Mouse (Mus musculus): ENCODE data around the gene Gimap4. TPM values are rescaled to one million over a fixed set of nuclear protein-coding genes. Genes with fewer than 3 reads are reported as not detected.
"Not testable (repeated sequence)": the region's sequence is repeated elsewhere in the genome, so short reads cannot be mapped to it uniquely, and the experiment has no call there.

The Gimap4 gene
- total RNA-seq, 1 experiment = 0.67 TPM

- Histone ChIP-seq H3K36me3 (ENCODE audit: control insufficient read depth, insufficient read depth, low read length, poor library complexity, severe bottlenecking) (no peaks in the 10 kb centered on the region), H3K4me3 (ENCODE audit: insufficient read depth in 1 of 2, low read depth in 1 of 2, low read length in 2 of 2, poor library complexity in 1 of 2, severe bottlenecking in 1 of 2) (no peak overlapping the region), H3K27ac (ENCODE audit: insufficient read depth, low read depth, low read length, poor library complexity, severe bottlenecking) (no peak overlapping the region), H3K9me3 (ENCODE audit: control insufficient read depth, insufficient read depth, low read depth, low read length) (no peaks in the 10 kb centered on the region), H3K4me1 (ENCODE audit: control insufficient read depth in 2 of 2, insufficient read depth in 2 of 2, low read length in 2 of 2, poor library complexity in 1 of 2) (peaks cover 4 to 8% of the 10 kb centered on the region in 2 experiments), H3K9ac (ENCODE audit: insufficient read depth, low read depth, low read length, poor library complexity, severe bottlenecking) (no peak overlapping the region)
- DNase-seq (ENCODE audit: low read depth, low spot score) = no peak
- in situ Hi-C loops (cut with MboI; ENCODE audit: low sequenced_read_pairs in 2 of 2, unreplicated experiment in 2 of 2) = no loop called here
- TF ChIP-seq CHD2 (IDR thresholded peaks at IDR 0.05; ENCODE audit: low read depth, low read length) = no peak
- no peak for TF ChIP-seq MAFK (IDR thresholded peaks at IDR 0.05; ENCODE audit: insufficient read depth, low read depth, low read length)
- no peak for TF ChIP-seq ZC3H11A (IDR thresholded peaks at IDR 0.05; ENCODE audit: borderline replicate concordance, low read depth, low read length)
- TF ChIP-seq ZNF384 (IDR thresholded peaks at IDR 0.05; ENCODE audit: low read depth, low read length) = no peak
- no peak for TF ChIP-seq HCFC1 (IDR thresholded peaks at IDR 0.05; ENCODE audit: borderline replicate concordance, insufficient read depth, low read length)
These were observed 2.8 kb upstream of the Gimap4 start for GRCm38 (mm10) chr6:48681472-48682090.

GRCm38 (mm10) chr6:48682271-48682670 lies 2.1 kb upstream of the Gimap4 start:
- Histone ChIP-seq H3K9me3 (ENCODE audit: control insufficient read depth, insufficient read depth, low read depth, low read length) (no peaks in the 10 kb centered on the region), H3K27ac (ENCODE audit: insufficient read depth, low read depth, low read length, poor library complexity, severe bottlenecking) (no peak overlapping the region), H3K4me3 (ENCODE audit: insufficient read depth in 1 of 2, low read depth in 1 of 2, low read length in 2 of 2, poor library complexity in 1 of 2, severe bottlenecking in 1 of 2) (no peak overlapping the region), H3K9ac (ENCODE audit: insufficient read depth, low read depth, low read length, poor library complexity, severe bottlenecking) (no peak overlapping the region), H3K36me3 (ENCODE audit: control insufficient read depth, insufficient read depth, low read length, poor library complexity, severe bottlenecking) (no peaks in the 10 kb centered on the region), H3K4me1 (ENCODE audit: control insufficient read depth in 2 of 2, insufficient read depth in 2 of 2, low read length in 2 of 2, poor library complexity in 1 of 2) (peaks cover under 1 to 4% of the 10 kb centered on the region in 2 experiments; a peak in 3 of 4 replicates)
- in situ Hi-C loops (cut with MboI; ENCODE audit: low sequenced_read_pairs in 2 of 2, unreplicated experiment in 2 of 2) = no loop called here
- TF ChIP-seq ZC3H11A (IDR thresholded peaks at IDR 0.05; ENCODE audit: borderline replicate concordance, low read depth, low read length) (no peak), MAFK (IDR thresholded peaks at IDR 0.05; ENCODE audit: insufficient read depth, low read depth, low read length) (no peak), ZNF384 (IDR thresholded peaks at IDR 0.05; ENCODE audit: low read depth, low read length) (no peak)
- no peak for DNase-seq (ENCODE audit: low read depth, low spot score)

GRCm38 (mm10) chr6:48683263-48683821 lies 1.0 kb upstream of the Gimap4 start:
- H3K4me1 ChIP-seq (ENCODE audit: control insufficient read depth in 2 of 2, insufficient read depth in 2 of 2, low read length in 2 of 2, poor library complexity in 1 of 2); H3K9ac ChIP-seq (ENCODE audit: insufficient read depth, low read depth, low read length, poor library complexity, severe bottlenecking); H3K36me3 ChIP-seq (ENCODE audit: control insufficient read depth, insufficient read depth, low read length, poor library complexity, severe bottlenecking); in situ Hi-C loops (cut with MboI; ENCODE audit: low sequenced_read_pairs in 2 of 2, unreplicated experiment in 2 of 2); H3K4me3 ChIP-seq (ENCODE audit: insufficient read depth in 1 of 2, low read depth in 1 of 2, low read length in 2 of 2, poor library complexity in 1 of 2, severe bottlenecking in 1 of 2); H3K9me3 ChIP-seq (ENCODE audit: control insufficient read depth, insufficient read depth, low read depth, low read length); DNase-seq (ENCODE audit: low read depth, low spot score); H3K27ac ChIP-seq (ENCODE audit: insufficient read depth, low read depth, low read length, poor library complexity, severe bottlenecking): not testable (repeated sequence)

- DNase-seq (ENCODE audit: low read depth, low spot score) = no peak
- no peak overlapping the region for H3K4me3 ChIP-seq (ENCODE audit: insufficient read depth in 1 of 2, low read depth in 1 of 2, low read length in 2 of 2, poor library complexity in 1 of 2, severe bottlenecking in 1 of 2)
- TF ChIP-seq ZNF384 (IDR thresholded peaks at IDR 0.05; ENCODE audit: low read depth, low read length) = no peak
- no peak for TF ChIP-seq MAFK (IDR thresholded peaks at IDR 0.05; ENCODE audit: insufficient read depth, low read depth, low read length)
- TF ChIP-seq HCFC1 (IDR thresholded peaks at IDR 0.05; ENCODE audit: borderline replicate concordance, insufficient read depth, low read length) = no peak
- no peak for TF ChIP-seq CHD2 (IDR thresholded peaks at IDR 0.05; ENCODE audit: low read depth, low read length)
- no peak for TF ChIP-seq ZC3H11A (IDR thresholded peaks at IDR 0.05; ENCODE audit: borderline replicate concordance, low read depth, low read length)
- H3K36me3 ChIP-seq (ENCODE audit: control insufficient read depth, insufficient read depth, low read length, poor library complexity, severe bottlenecking) = no peaks in the 10 kb centered on the region
- H3K4me1 ChIP-seq (ENCODE audit: control insufficient read depth in 2 of 2, insufficient read depth in 2 of 2, low read length in 2 of 2, poor library complexity in 1 of 2) = no peaks in the 10 kb centered on the region
- no peaks in the 10 kb centered on the region for H3K9me3 ChIP-seq (ENCODE audit: control insufficient read depth, insufficient read depth, low read depth, low read length)
- no peak overlapping the region for H3K27ac ChIP-seq (ENCODE audit: insufficient read depth, low read depth, low read length, poor library complexity, severe bottlenecking)
- in situ Hi-C loops (cut with MboI; ENCODE audit: low sequenced_read_pairs in 2 of 2, unreplicated experiment in 2 of 2) = no loop called here
- no peak overlapping the region for H3K9ac ChIP-seq (ENCODE audit: insufficient read depth, low read depth, low read length, poor library complexity, severe bottlenecking)
These were observed 457 bp downstream of the Gimap4 start for GRCm38 (mm10) chr6:48684806-48685205.

- Histone ChIP-seq H3K4me1 (ENCODE audit: control insufficient read depth in 2 of 2, insufficient read depth in 2 of 2, low read length in 2 of 2, poor library complexity in 1 of 2) (no peaks in the 10 kb centered on the region), H3K4me3 (ENCODE audit: insufficient read depth in 1 of 2, low read depth in 1 of 2, low read length in 2 of 2, poor library complexity in 1 of 2, severe bottlenecking in 1 of 2) (no peak overlapping the region), H3K9ac (ENCODE audit: insufficient read depth, low read depth, low read length, poor library complexity, severe bottlenecking) (no peak overlapping the region), H3K9me3 (ENCODE audit: control insufficient read depth, insufficient read depth, low read depth, low read length) (no peaks in the 10 kb centered on the region), H3K36me3 (ENCODE audit: control insufficient read depth, insufficient read depth, low read length, poor library complexity, severe bottlenecking) (no peaks in the 10 kb centered on the region), H3K27ac (ENCODE audit: insufficient read depth, low read depth, low read length, poor library complexity, severe bottlenecking) (no peak overlapping the region)
- no peak for TF ChIP-seq ZC3H11A (IDR thresholded peaks at IDR 0.05; ENCODE audit: borderline replicate concordance, low read depth, low read length)
- TF ChIP-seq HCFC1 (IDR thresholded peaks at IDR 0.05; ENCODE audit: borderline replicate concordance, insufficient read depth, low read length) = no peak
- TF ChIP-seq ZNF384 (IDR thresholded peaks at IDR 0.05; ENCODE audit: low read depth, low read length) = no peak
- no peak for TF ChIP-seq MAFK (IDR thresholded peaks at IDR 0.05; ENCODE audit: insufficient read depth, low read depth, low read length)
- TF ChIP-seq CHD2 (IDR thresholded peaks at IDR 0.05; ENCODE audit: low read depth, low read length) = no peak
- DNase-seq (ENCODE audit: low read depth, low spot score) = no peak
- in situ Hi-C loops (cut with MboI; ENCODE audit: low sequenced_read_pairs in 2 of 2, unreplicated experiment in 2 of 2) = no loop called here
These were observed 902 bp downstream of the Gimap4 start for GRCm38 (mm10) chr6:48685251-48685650.

Measured in ES-E14 (cell line).